Comparison of ENCODE assay signal across 8 mouse cellular contexts in genomic region chr10:80145896-80146295, GRCm38 (mm10). TPM values are rescaled to one million over a fixed set of nuclear protein-coding genes. Genes with fewer than 3 reads are reported as not detected.
A peak's percentile ranks its signal among the peaks of the same experiment; 100 is the strongest.
DNase-seq lines count a peak whose midpoint lies in the region; ATAC-seq lines count a peak whose summit lies in the region.

No protein-coding gene starts in this region.

- no peak overlapping the region for H3K4me3 ChIP-seq in hindbrain, embryonic 14.5 days (replicated peaks; ENCODE audit: low read length)
- H3K4me3 ChIP-seq in stomach, embryonic 16.5 days (replicated peaks; ENCODE audit: low read length) = no peak overlapping the region

- no peak overlapping the region for H3K9ac ChIP-seq in hindbrain, embryonic 14.5 days
- peak overlapping the region; percentile 93 for H3K9ac ChIP-seq in stomach, embryonic 16.5 days (ENCODE audit: low read length)

- H3K4me2 ChIP-seq in hindbrain, embryonic 14.5 days (replicated peaks) = 0 out of 2 replicates have a peak overlapping the region, but pooled peaks have one; percentile 10
- H3K4me2 ChIP-seq in stomach, embryonic 16.5 days (ENCODE audit: low read depth, low read length) = 0 out of 2 replicates have a peak overlapping the region, but pooled peaks have one; percentile 27

- peak; percentile 84 for DNase-seq in cerebellum, adult 11-12 months
- DNase-seq in cerebellum, adult 11 months = no peak
- peak; percentile 57 for DNase-seq in urinary bladder, postnatal 14 days (ENCODE audit: low spot score)
- DNase-seq in urinary bladder, adult 18-20 months (ENCODE audit: low spot score in 2 of 2) = no peak
- no peak for DNase-seq in hindbrain, embryonic 14.5 days (ENCODE audit: low spot score)
- peak; percentile 75 for DNase-seq in liver
- DNase-seq in urinary bladder, postnatal 25 days (ENCODE audit: low spot score) = no peak

- 89% methylated on average over 6 of the region's 6 CpGs for WGBS in hindbrain, embryonic 14.5 days
- WGBS in stomach, embryonic 16.5 days = 68% methylated on average over 6 of the region's 6 CpGs

- H3K4me1 ChIP-seq in hindbrain, embryonic 14.5 days (replicated peaks; ENCODE audit: control insufficient read depth, insufficient read depth, low read length) = peaks cover 8% of the 10 kb centered on the region
- peaks cover 47% of the 10 kb centered on the region for H3K4me1 ChIP-seq in stomach, embryonic 16.5 days (ENCODE audit: control insufficient read depth, insufficient read depth, low read length)

- H3K36me3 ChIP-seq in hindbrain, embryonic 14.5 days (replicated peaks; ENCODE audit: control insufficient read depth, insufficient read depth) = peaks cover 36% of the 10 kb centered on the region
- H3K36me3 ChIP-seq in stomach, embryonic 16.5 days (ENCODE audit: control insufficient read depth, insufficient read depth, low read length) = peaks cover 13% of the 10 kb centered on the region; the same call in 1 of the 2 replicates

- H3K9me3 ChIP-seq in hindbrain, embryonic 14.5 days (ENCODE audit: control insufficient read depth, low read length) = no peaks in the 10 kb centered on the region
- no peaks in the 10 kb centered on the region for H3K9me3 ChIP-seq in stomach, embryonic 16.5 days (replicated peaks; ENCODE audit: control insufficient read depth, low read length)

- no peak overlapping the region for H3K27ac ChIP-seq in hindbrain, embryonic 14.5 days
- H3K27ac ChIP-seq in stomach, embryonic 16.5 days (ENCODE audit: low read length) = peak overlapping the region; percentile 99

- H3K27me3 ChIP-seq in hindbrain, embryonic 14.5 days (ENCODE audit: control insufficient read depth, insufficient read depth, low read length) = no peaks in the 10 kb centered on the region
- H3K27me3 ChIP-seq in stomach, embryonic 16.5 days (ENCODE audit: control insufficient read depth, insufficient read depth, low read length) = no peaks in the 10 kb centered on the region

- no peak for ATAC-seq in hindbrain, embryonic 14.5 days (ENCODE audit: low FRiP score)
- ATAC-seq in stomach, embryonic 16.5 days (ENCODE audit: insufficient read depth, low FRiP score) = no peak

RNA-seq across cellular contexts. Expression of gene Midn, which starts 2.2 kb away (rescaled TPM):
- 44.1 and 54.4 TPM in 2 replicates for polyA plus RNA-seq in hindbrain, embryonic 14.5 days (2014; fragmentation: Nextera tagmentation; extraction: Ambion mirVana)
- 7.8 and 9.8 TPM in 2 replicates for polyA plus RNA-seq in stomach, embryonic 16.5 days (2015; fragmentation: Nextera tagmentation; extraction: Ambion mirVana)

RNA-seq across cellular contexts. Expression of gene Cbarp, which starts 5.3 kb away (rescaled TPM):
- polyA plus RNA-seq in hindbrain, embryonic 14.5 days (2014; fragmentation: Nextera tagmentation; extraction: Ambion mirVana) = 93.4 and 96.4 TPM in 2 replicates
- 3.1 and 3.9 TPM in 2 replicates for polyA plus RNA-seq in stomach, embryonic 16.5 days (2015; fragmentation: Nextera tagmentation; extraction: Ambion mirVana)

RNA-seq across cellular contexts. Expression of gene Atp5d, which starts 7.5 kb away (rescaled TPM):
- polyA plus RNA-seq in hindbrain, embryonic 14.5 days (2014; fragmentation: Nextera tagmentation; extraction: Ambion mirVana) = 469 and 505 TPM in 2 replicates
- 536 and 594 TPM in 2 replicates for polyA plus RNA-seq in stomach, embryonic 16.5 days (2015; fragmentation: Nextera tagmentation; extraction: Ambion mirVana)

RNA-seq across cellular contexts. Expression of gene Cirbp, which starts 19.9 kb away (rescaled TPM):
- 203 and 252 TPM in 2 replicates for polyA plus RNA-seq in hindbrain, embryonic 14.5 days (2014; fragmentation: Nextera tagmentation; extraction: Ambion mirVana)
- polyA plus RNA-seq in stomach, embryonic 16.5 days (2015; fragmentation: Nextera tagmentation; extraction: Ambion mirVana) = 69.8 and 80.8 TPM in 2 replicates

RNA-seq across cellular contexts. Expression of gene 1600002K03Rik, which starts 26.8 kb away (rescaled TPM):
- 7.0 and 7.7 TPM in 2 replicates for polyA plus RNA-seq in hindbrain, embryonic 14.5 days (2014; fragmentation: Nextera tagmentation; extraction: Ambion mirVana)
- 16.4 and 16.6 TPM in 2 replicates for polyA plus RNA-seq in stomach, embryonic 16.5 days (2015; fragmentation: Nextera tagmentation; extraction: Ambion mirVana)

Comparison
In these comparisons a context has a peak if more than half of its experiments do, and no peak if none do; other contexts are left out.
1. DNase-seq: peak in cerebellum, adult 11-12 months (single experiment), urinary bladder, postnatal 14 days (single experiment) and liver (single experiment); none in cerebellum, adult 11 months (single experiment), urinary bladder, adult 18-20 months (0 of 2), hindbrain, embryonic 14.5 days (single experiment) and urinary bladder, postnatal 25 days (single experiment).
2. RNA of gene Cbarp, which starts 5.3 kb away (polyA plus RNA-seq): 93.4 to 96.4 TPM in hindbrain, embryonic 14.5 days; 3.1 to 3.9 TPM in stomach, embryonic 16.5 days; every median in the first group is over 10 times any median in the second.